Mouse (Mus musculus) liver, postnatal 0 days (tissue): ENCODE data around the gene Olfr1052.
"Not testable (repeated sequence)": the region's sequence is repeated elsewhere in the genome, so short reads cannot be mapped to it uniquely, and the experiment has no call there.

ENCODE experiments used
- CTCF ChIP-seq: sonication (generic); IDR thresholded peaks from 2 replicates; pipeline ENCODE4 v1.5.1; 2016; ENCODE audit warnings: antibody characterized with exemption, low read depth
- EP300 ChIP-seq: IDR thresholded peaks from 2 replicates; pipeline ENCODE4 v1.6.1; 2016; ENCODE audit warnings: antibody characterized with exemption, low read depth, mild to moderate bottlenecking

GRCm38 (mm10) chr2:86258228-86258627 lies 34.0 kb upstream of the Olfr1052 start, which contains the start of gene Olfr1049:
- TF ChIP-seq CTCF, EP300: not testable (repeated sequence)
